Mouse (Mus musculus) limb, embryonic 10.5 days (tissue): ENCODE measurements around the gene Rgp1. TPM values are rescaled to one million over a fixed set of nuclear protein-coding genes. Genes with fewer than 3 reads are reported as not detected.
A peak's percentile ranks its signal among the peaks of the same experiment; 100 is the strongest.
"Not testable (repeated sequence)": the region's sequence is repeated elsewhere in the genome, so short reads cannot be mapped to it uniquely, and the experiment has no call there.

Experiments
- DNase-seq: peaks from one replicate; pipeline ENCODE4 v3.0.0-alpha.2; 2017; ENCODE audit warnings: low spot score
- H3K27ac ChIP-seq: fragments of 300-500 bp; sonication (generic); 2 replicates; pipeline ENCODE4 v1.5.1; 2016; ENCODE audit warnings: mild to moderate bottlenecking
- H3K27me3 ChIP-seq: fragments of 300-500 bp; sonication (generic); 2 replicates; pipeline ENCODE4 v1.6.1; 2016; ENCODE audit warnings: low read depth, mild to moderate bottlenecking; ENCODE audit not compliant: poor library complexity, severe bottlenecking
- H3K36me3 ChIP-seq: fragments of 300-500 bp; sonication (generic); 2 replicates; pipeline ENCODE4 v1.6.1; 2016; ENCODE audit warnings: mild to moderate bottlenecking, moderate library complexity
- H3K4me1 ChIP-seq: fragments of 300-500 bp; sonication (generic); 2 replicates; pipeline ENCODE4 v1.6.1; 2016
- H3K4me3 ChIP-seq: fragments of 300-500 bp; sonication (generic); 2 replicates; pipeline ENCODE4 v1.5.1; 2016; ENCODE audit warnings: mild to moderate bottlenecking, moderate library complexity
- H3K9me3 ChIP-seq: fragments of 300-500 bp; sonication (generic); replicated peaks from 2 replicates; pipeline ENCODE4 v1.6.1; 2016; ENCODE audit warnings: mild to moderate bottlenecking
- WGBS: fragments of 180-500 bp; shearing (Covaris S2); methylation state at CpG from one replicate; pipeline ENCODE4 v1.1.7; 2016; 5-methylcytosine and 5-hydroxymethylcytosine counted together
- polyA plus RNA-seq: library from polyadenylated mRNA; unstranded; fragments of >200 nt; fragmentation: Nextera tagmentation; extraction: Ambion mirVana; gene quantifications from 2 replicates; pipeline ENCODE4 v1.2.1, GENCODE M21; 2016

The Rgp1 gene
- polyA plus RNA-seq: 22.7 and 30.0 TPM in 2 replicates

DNA sequence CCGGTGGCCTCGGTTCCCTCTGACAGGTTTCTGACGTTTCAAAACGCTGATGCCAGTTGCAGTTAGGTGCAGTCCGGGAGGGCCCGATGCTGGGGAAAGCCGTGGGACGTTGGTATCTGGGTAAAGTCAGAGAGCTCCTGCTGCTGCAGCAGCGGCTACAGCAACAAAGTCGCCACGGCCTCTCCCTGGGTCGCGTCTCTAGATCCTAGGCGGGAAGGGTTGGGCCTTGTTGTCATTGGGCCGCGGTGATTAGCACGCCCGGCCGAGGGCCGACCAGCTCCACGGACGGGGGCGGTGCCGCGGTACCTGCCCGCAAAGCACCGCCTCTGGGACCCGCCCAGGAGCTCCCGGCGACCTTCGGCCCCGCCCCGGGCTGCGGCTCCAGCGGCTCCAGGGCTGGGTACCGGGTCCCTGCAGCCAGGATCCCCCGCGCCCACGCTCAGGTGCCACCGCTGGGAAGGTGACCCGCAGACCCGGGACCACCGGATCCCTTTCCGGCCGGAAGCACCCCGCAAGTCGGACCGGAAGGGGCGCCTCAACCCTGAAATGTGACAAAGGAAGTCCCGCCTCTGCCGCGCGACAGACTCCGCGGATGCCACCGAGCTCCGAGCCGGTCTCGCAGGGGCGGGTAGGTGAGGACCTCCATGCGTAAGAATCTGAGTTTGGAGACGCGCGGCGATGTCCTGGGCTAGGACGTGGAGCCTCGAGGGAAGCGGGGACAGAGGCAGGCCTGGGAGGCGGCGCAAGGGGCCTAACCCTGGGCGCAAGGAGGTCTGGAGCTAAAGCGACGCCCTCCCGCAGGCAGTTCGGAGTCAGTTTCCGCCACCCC lies at the start of gene Rgp1, which contains the start of gene Gba2:
Gene Rgp1, plus strand, starts transcription at position 340 of the 829 bp plus-strand sequence.
Gene Gba2, minus strand, starts transcription at position 498 of the 829 bp plus-strand sequence.
- Histone ChIP-seq H3K9me3 (no peaks in the 10 kb centered on the region), H3K36me3 (peaks cover 59% of the 10 kb centered on the region), H3K4me3 (peak within 1 kb of the TSS; percentile 84), H3K4me1 (peaks cover 41% of the 10 kb centered on the region), H3K27ac (peak within 1 kb of the TSS; percentile 94), H3K27me3 (no peaks in the 10 kb centered on the region)
- DNase-seq: peak; percentile 89
- WGBS: under 1% methylated on average over 76 of the region's 76 CpGs

DNA sequence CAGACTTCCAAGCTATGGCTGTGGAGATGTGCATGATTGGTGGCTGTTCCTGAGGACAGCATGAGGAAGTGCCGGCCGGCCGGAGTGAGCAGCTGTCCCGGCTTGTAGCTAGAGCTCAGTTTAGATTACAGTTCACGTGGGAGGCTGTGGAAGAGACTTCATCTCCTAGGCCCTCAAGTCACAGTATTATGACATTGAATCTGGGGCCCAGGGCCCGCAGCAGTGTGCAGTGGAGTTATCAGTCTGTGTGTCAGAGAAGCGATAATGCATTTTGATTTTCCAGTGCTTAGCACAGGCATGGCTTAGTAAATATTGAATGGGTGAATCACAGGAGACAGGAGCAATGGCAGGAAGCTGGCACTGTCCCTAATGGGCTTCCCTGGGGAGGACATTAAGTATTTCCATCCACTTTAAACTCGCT lies 48.4 kb upstream of the Rgp1 start:
- Histone ChIP-seq H3K9me3 (no peaks in the 10 kb centered on the region), H3K4me3 (no peak overlapping the region)

GRCm38 (mm10) chr4:43530581-43530980 lies 47.9 kb upstream of the Rgp1 start:
- DNase-seq: peak; percentile 73
- Histone ChIP-seq H3K4me1 (no peaks in the 10 kb centered on the region), H3K27ac (no peak overlapping the region), H3K4me3 (no peak overlapping the region), H3K9me3 (no peaks in the 10 kb centered on the region), H3K36me3 (peaks cover 48% of the 10 kb centered on the region), H3K27me3 (peaks cover 13% of the 10 kb centered on the region)
- WGBS: 32% methylated on average over 7 of the region's 7 CpGs

More for the DNA sequence above, 48.4 kb upstream of the Rgp1 start:
- no peak overlapping the region for H3K27ac ChIP-seq
- DNase-seq: no peak
- 82% methylated on average over 8 of the region's 8 CpGs for WGBS
- H3K4me1 ChIP-seq: no peaks in the 10 kb centered on the region
- H3K27me3 ChIP-seq: peaks cover 18% of the 10 kb centered on the region
- peaks cover 43% of the 10 kb centered on the region for H3K36me3 ChIP-seq

DNA sequence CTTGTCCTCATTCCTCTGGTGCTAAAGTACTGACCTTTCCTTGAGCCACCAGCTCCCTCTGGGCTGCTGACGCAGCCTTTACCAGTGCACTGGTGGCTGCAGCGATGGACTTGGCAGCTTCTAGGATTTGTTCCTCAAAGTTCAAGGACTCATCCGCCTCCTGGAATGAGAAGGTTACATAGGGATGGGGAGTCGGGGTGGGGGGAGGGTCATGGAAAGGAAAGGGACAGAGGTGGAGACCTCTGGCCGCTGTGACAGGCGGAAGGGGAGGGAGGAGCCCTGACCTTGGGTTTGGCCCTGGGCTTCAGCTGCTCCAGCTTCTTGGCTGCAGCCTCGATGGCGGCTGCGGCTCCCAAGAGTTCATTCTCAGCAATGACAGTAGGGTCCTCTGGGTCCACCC lies 45.2 kb upstream of the Rgp1 start:
- no peak for DNase-seq
- WGBS: 84% methylated on average over 9 of the region's 9 CpGs
- Histone ChIP-seq H3K9me3 (no peaks in the 10 kb centered on the region), H3K4me1 (no peaks in the 10 kb centered on the region), H3K27ac (no peak overlapping the region), H3K4me3 (no peak overlapping the region), H3K36me3 (peaks cover 75% of the 10 kb centered on the region), H3K27me3 (no peaks in the 10 kb centered on the region)

DNA sequence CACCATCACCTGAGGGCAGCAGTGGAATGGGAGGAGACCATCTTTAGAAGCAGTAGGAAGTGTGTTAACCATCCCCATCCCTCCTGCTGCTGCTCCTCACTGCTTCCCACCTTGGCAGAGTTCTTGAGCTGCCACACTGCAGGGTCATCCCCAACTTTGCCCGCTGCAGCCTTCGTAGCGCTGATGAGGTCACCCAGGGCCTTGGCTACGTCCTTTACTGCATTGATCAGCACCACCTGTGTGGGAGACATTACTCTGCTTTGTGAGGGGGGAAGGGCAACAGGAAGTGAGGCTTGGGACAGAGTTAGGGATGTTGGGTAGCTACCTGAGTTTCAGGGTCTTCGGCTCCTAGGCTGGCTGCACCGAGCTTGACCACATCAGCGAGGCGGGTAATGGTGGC lies 42.9 kb upstream of the Rgp1 start:
- WGBS: 91% methylated on average over 8 of the region's 8 CpGs
- peaks cover 98% of the 10 kb centered on the region for H3K36me3 ChIP-seq
- DNase-seq: no peak
- no peaks in the 10 kb centered on the region for H3K9me3 ChIP-seq
- H3K27ac ChIP-seq: no peak overlapping the region
- H3K27me3 ChIP-seq: no peaks in the 10 kb centered on the region
- H3K4me3 ChIP-seq: no peak overlapping the region
- no peaks in the 10 kb centered on the region for H3K4me1 ChIP-seq

DNA sequence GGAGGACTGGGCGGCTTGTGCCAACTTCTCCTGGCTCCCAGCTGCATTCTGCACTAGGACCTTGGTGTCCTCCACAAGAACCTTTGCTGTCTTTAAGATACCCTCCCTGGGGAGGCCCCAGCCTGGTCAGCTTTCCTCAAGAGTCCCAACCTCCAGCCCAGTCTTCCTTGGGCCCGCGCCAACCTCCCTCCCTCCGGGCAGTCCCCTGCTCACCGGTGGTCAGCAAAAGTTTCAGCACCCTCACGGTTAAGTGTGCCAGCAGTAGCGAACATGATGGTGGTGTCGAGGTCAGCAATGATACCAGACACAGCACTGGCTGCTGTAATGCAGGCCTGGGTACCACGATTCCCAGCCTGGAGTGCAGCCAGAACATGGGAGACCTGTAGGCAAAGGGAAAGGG lies 42.5 kb upstream of the Rgp1 start:
- peaks cover 100% of the 10 kb centered on the region for H3K36me3 ChIP-seq

DNA sequence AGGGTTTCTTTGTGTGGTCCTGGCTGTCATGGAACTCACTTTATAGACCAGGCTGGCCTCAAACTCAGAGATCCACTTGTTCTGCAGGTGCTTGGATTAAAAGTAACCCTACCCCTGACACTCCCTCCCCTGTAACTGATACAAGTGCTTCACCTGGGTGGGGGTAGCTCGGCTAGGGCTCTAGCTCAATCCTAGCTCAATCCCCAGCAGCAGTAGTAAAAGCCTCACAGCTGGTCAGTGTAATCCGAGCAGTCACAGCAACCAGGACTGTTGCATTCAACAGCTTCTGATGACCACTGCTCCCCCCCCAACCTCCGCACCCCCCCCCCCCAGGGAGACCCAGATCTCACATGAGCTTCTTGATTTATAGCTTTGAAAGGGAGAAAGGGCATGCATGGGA lies 36.5 kb upstream of the Rgp1 start:
- Histone ChIP-seq H3K27me3 (no peaks in the 10 kb centered on the region), H3K27ac (no peak overlapping the region), H3K9me3 (no peaks in the 10 kb centered on the region), H3K4me1 (no peaks in the 10 kb centered on the region), H3K4me3 (no peak overlapping the region), H3K36me3 (peaks cover 99% of the 10 kb centered on the region)
- DNase-seq: no peak
- 69% methylated on average over 3 of the region's 3 CpGs for WGBS

More for the DNA sequence above, 42.5 kb upstream of the Rgp1 start:
- H3K9me3 ChIP-seq: no peaks in the 10 kb centered on the region
- no peak overlapping the region for H3K27ac ChIP-seq
- no peaks in the 10 kb centered on the region for H3K27me3 ChIP-seq
- H3K4me1 ChIP-seq: no peaks in the 10 kb centered on the region
- H3K4me3 ChIP-seq: no peak overlapping the region
- WGBS: 95% methylated on average over 9 of the region's 9 CpGs
- DNase-seq: no peak

GRCm38 (mm10) chr4:43546375-43547047 lies 32.0 kb upstream of the Rgp1 start:
- no peak for DNase-seq
- H3K27me3 ChIP-seq: no peaks in the 10 kb centered on the region
- no peak overlapping the region for H3K4me3 ChIP-seq
- no peak overlapping the region for H3K27ac ChIP-seq
- H3K4me1 ChIP-seq: no peaks in the 10 kb centered on the region
- H3K36me3 ChIP-seq: peaks cover 100% of the 10 kb centered on the region
- no peaks in the 10 kb centered on the region for H3K9me3 ChIP-seq
- WGBS: 94% methylated on average over 12 of the region's 12 CpGs

DNA sequence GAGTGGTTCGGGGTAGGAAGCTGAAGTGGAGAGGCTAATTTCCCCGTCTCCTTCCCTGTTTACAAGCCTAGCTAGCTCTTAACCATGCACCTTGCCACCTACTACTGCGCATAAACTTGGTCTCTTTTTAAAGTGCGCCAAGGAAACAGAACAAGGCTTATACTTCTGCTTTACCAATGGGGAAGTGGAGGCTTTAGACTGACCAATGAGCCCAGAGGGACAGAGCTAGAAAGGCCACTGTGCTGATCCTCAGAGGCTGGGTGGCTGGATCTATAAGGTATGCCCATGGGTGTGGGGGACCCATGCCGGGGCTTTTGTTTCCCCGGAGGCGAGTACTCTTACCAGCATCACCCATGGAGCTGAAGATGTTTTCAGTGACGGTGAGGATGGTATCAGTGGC lies 31.4 kb upstream of the Rgp1 start:
- WGBS: 94% methylated on average over 8 of the region's 8 CpGs
- DNase-seq: no peak
- no peaks in the 10 kb centered on the region for H3K27me3 ChIP-seq
- H3K27ac ChIP-seq: no peak overlapping the region
- peaks cover 100% of the 10 kb centered on the region for H3K36me3 ChIP-seq
- H3K4me3 ChIP-seq: no peak overlapping the region
- H3K4me1 ChIP-seq: no peaks in the 10 kb centered on the region
- no peaks in the 10 kb centered on the region for H3K9me3 ChIP-seq

- Histone ChIP-seq H3K4me3 (no peak overlapping the region), H3K27me3 (no peaks in the 10 kb centered on the region), H3K4me1 (no peaks in the 10 kb centered on the region), H3K27ac (no peak overlapping the region), H3K9me3 (no peaks in the 10 kb centered on the region), H3K36me3 (peaks cover 100% of the 10 kb centered on the region)
- no peak for DNase-seq
- 91% methylated on average over 12 of the region's 12 CpGs for WGBS
These were observed 29.5 kb upstream of the Rgp1 start for GRCm38 (mm10) chr4:43549055-43549454.

- DNase-seq, H3K27me3 ChIP-seq, H3K4me3 ChIP-seq, H3K27ac ChIP-seq, H3K4me1 ChIP-seq, H3K9me3 ChIP-seq: not testable (repeated sequence)
- WGBS: 86% methylated on average over 6 of the region's 6 CpGs
- peaks cover 100% of the 10 kb centered on the region for H3K36me3 ChIP-seq
These were observed 26.7 kb upstream of the Rgp1 start for GRCm38 (mm10) chr4:43551854-43552253.

GRCm38 (mm10) chr4:43552437-43552836 lies 26.1 kb upstream of the Rgp1 start:
- Histone ChIP-seq H3K27me3 (no peaks in the 10 kb centered on the region), H3K36me3 (peaks cover 100% of the 10 kb centered on the region), H3K4me3 (no peak overlapping the region), H3K4me1 (peaks cover 4% of the 10 kb centered on the region), H3K9me3 (no peaks in the 10 kb centered on the region), H3K27ac (no peak overlapping the region)
- DNase-seq: no peak
- 93% methylated on average over 5 of the region's 5 CpGs for WGBS

GRCm38 (mm10) chr4:43553891-43554290 lies 24.6 kb upstream of the Rgp1 start:
- no peaks in the 10 kb centered on the region for H3K9me3 ChIP-seq
- DNase-seq: no peak
- H3K4me1 ChIP-seq: peaks cover 18% of the 10 kb centered on the region
- H3K27ac ChIP-seq: no peak overlapping the region
- no peak overlapping the region for H3K4me3 ChIP-seq
- peaks cover 93% of the 10 kb centered on the region for H3K36me3 ChIP-seq
- no peaks in the 10 kb centered on the region for H3K27me3 ChIP-seq
